Mouse (Mus musculus) duodenum, adult 2 months (tissue): ENCODE results near the gene Pax9. TPM values are rescaled to one million over a fixed set of nuclear protein-coding genes. Genes with fewer than 3 reads are reported as not detected.

Source experiments
- polyA plus RNA-seq: library from polyadenylated mRNA; depleted of rRNA; stranded (reverse); fragments of >200 nt; gene quantifications from 2 replicates; pipeline ENCODE4 v1.2.3, GENCODE M21; 2012; ENCODE audit warnings: low replicate concordance; rRNA removed

Pax9 gene
- 0.15 TPM in 1 of 2 replicates, not detected in the other for polyA plus RNA-seq

DNA sequence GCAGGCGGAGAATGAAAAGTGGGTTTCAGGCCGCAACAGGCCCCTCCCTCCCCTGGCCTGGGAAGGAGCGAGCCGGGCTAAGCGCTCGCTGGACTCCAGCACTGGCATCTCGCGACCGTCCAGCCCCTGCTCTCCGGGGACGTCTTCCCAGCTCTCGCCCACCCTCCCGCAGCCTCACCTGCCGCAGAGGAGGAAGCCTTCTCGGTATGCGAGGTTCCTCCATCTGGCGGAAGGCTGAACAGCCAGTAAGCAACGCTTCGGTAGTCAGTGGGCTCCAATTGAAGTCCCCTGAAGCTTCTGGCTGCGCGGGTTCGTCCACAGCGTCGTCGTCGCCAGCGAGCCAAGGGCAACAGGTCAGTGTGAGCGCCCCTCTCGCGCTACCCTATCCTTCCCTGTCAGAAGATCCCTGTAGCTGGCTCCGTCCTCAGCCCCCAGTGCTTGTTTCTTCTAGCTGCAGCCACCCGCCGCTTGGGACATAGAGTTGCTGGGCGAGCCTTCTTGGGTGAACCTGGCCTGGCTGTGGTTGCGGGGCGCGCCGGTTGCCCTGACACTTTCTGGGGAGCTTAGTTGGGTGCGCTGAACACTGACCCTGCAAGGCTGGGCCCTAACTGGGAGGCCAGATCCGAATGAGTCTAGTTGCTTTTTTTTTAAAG lies at the start of gene Pax9:
Pax9 (plus strand) TSS at position 341 of the 653 bp plus-strand sequence.

Other genes starting within 250 kb of the Pax9 start
- not detected in 2 replicates for gene Nkx2-1, start 154.9 kb upstream of the Pax9 start, polyA plus RNA-seq
- gene Nkx2-9, start 78.5 kb upstream of the Pax9 start, polyA plus RNA-seq: 0.16 TPM in 1 of 2 replicates, not detected in the other